Mouse (Mus musculus) G1E-ER4 (cell line): ENCODE results near the gene Cntn1. TPM values are rescaled to one million over a fixed set of nuclear protein-coding genes. Genes with fewer than 3 reads are reported as not detected.

ENCODE experiments used
- GATA1 ChIP-seq: IDR thresholded peaks from one replicate; pipeline ENCODE4 v1.8.0; 2012; ENCODE audit warnings: low read length, inconsistent platforms
- polyA plus RNA-seq: library from polyadenylated mRNA; stranded (reverse); fragments of >175 nt; gene quantifications from 2 replicates; pipeline ENCODE4 v1.2.3, GENCODE M21; 2012

Gene Cntn1
- polyA plus RNA-seq: not detected in 2 replicates

GRCm38 (mm10) chr15:92050996-92051352 is at the start of gene Cntn1:
Gene Cntn1, plus strand, starts transcription at chr15:92051165.
- no peak for TF ChIP-seq GATA1

GRCm38 (mm10) chr15:92001431-92001830 is 49.5 kb upstream of the Cntn1 start:
- TF ChIP-seq GATA1: no peak

GRCm38 (mm10) chr15:92012165-92013083 is 38.5 kb upstream of the Cntn1 start:
- no peak for TF ChIP-seq GATA1

- TF ChIP-seq GATA1: no peak
Observed at GRCm38 (mm10) chr15:92034111-92034510, 16.9 kb upstream of the Cntn1 start.

DNA sequence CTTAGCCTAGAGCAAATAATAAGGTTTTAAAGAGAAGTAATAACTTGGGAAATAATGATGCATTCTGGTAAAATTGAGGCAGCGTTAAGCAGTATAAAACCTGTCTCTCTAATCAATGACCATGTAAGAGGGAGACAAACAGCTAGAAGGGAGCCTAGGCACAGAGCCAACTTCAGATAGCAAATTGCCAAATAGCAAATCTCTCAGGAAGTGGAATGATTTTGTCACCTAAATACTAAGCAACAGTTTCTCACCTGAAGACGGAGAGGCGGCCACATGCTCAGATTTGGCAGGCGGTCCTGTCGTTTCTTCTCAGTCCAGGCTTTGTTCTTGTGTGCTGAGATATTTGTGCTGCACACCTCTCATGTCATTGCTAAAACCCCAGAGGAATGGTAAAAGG is 8.4 kb upstream of the Cntn1 start:
- TF ChIP-seq GATA1: no peak

DNA sequence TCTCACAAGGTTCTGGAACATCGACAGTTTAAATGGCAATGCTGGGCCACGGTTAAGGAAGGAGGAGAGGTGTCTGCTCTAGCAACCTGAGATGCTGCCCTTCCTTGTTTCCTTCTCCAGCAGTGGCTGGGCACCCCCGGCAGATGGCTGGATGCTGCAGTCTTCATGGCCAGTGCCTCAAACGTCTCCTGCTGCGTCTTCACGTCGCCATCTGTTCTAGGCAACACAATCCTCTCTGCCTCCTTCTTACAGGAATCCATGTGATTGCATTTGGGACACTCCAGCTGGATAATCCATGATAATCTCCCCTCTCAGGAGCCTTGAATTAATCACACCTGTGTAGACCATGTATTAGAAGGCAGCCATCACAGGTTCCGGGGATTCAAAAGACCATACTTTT is 4.9 kb upstream of the Cntn1 start:
- no peak for TF ChIP-seq GATA1

GRCm38 (mm10) chr15:92048031-92048430 is 2.9 kb upstream of the Cntn1 start:
- no peak for TF ChIP-seq GATA1

DNA sequence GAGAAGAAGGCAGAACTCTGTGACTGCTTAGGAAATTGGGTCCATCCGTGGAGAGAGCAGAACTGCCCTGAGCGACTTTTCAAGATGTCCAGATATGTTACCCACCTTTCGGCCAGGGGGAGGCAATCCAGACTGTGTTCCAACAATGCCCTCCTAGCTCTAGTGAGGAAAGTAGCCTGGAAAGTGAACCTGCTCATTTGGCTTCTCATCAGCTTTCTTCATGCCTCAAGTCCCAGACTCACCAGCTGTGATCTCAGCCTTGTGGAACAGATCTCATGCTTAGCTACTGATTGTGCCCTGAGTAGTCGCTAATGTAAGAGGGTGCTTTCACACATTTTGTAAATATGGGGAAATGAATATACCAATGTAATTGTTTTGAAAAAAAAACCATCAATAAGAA is 2.4 kb upstream of the Cntn1 start:
- TF ChIP-seq GATA1: no peak

DNA sequence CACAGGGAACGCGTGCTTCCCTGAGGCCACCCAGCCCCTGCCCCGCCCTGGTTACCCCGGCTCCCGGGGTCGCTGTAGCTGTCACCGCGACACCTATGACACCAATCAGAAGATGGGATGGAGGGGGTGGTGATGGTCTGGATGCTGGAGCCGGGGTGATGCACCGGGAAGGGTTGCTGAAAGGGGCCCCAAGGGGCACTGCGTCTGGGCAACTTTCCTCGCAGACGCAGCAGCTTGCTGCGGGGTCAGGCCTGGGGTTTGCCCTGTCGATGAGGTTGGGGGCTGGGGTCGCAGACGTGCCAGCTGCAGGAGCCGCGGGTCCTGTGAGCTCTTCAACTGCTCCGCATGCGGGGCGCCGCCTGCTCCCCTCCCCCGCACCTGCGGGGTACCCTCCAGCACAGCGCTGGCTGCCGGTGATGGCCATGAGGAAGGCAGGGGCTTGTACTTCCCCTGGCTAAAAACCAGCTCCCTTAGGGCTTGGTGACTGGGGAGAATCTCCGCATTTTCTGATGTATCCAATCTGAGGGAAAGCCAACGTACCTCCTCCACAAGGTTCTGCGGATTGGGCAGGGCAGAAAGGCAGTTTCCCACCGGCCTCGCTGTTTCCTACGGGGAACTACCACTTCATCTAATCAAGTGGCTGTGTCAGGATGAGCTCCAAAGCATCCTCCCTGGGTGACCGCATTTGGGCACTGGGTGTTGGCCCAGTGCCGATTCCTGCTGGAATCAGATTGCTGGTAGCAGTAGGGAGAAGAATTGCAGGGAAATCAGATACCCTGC is 578 bp downstream of the Cntn1 start:
- no peak for TF ChIP-seq GATA1

DNA sequence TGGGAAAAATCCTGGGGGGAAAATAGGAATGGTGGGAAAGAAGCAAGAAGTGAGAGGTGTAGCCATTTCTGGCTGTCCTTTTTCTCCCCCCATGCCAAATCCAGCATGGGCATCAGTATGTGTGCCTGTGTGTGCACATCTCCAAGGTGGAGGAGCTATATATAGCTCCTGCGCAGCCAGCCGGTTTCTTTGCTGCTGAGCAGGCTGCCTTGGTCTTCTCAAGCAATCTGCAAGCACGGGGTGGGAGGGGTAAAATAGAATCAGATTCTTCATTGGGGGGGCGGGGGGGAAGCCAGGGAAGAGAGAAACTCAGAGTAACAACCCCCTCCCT is 1.1 kb downstream of the Cntn1 start:
- TF ChIP-seq GATA1: no peak

GRCm38 (mm10) chr15:92057553-92057952 is 6.6 kb downstream of the Cntn1 start:
- TF ChIP-seq GATA1: no peak

- TF ChIP-seq GATA1: no peak
Observed at GRCm38 (mm10) chr15:92060986-92061385, 10.0 kb downstream of the Cntn1 start.

DNA sequence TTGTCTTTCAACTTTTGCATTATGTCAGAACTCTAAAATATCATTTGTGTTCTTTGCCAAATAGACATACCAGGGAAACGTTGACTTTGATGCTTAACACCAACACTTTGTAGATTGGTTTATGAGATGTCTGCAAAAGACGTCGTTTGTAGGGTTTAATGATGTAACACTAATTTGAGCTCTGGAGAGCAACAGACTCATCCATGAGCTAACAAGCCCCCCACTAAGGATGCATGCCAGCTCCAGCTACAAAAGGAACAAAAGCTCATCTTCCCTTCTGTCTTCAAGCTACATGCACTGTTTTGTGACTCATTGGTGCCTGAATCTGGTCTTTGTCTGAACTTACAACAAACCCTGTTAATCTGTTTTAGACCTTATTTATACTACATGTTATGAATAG is 28.5 kb downstream of the Cntn1 start:
- no peak for TF ChIP-seq GATA1

DNA sequence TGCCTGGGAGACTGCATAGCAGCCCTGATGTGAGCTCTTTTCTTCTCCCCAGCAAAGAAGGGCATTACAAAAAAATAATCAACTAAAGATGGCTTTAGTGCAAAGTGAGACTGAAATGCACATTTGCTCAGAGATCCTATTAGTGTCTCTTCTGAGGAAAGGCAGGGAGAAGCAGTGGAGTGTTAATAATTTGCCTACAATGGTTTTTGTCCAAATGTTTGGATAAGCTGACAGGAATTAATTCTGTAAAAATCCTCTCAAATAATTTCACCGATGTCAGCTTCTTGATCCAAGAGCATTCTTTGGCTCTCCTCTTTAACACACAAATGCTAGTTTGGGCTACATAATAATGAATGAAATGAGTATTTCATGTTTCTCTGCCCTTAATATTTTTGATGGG is 34.9 kb downstream of the Cntn1 start:
- no peak for TF ChIP-seq GATA1

GRCm38 (mm10) chr15:92087691-92088286 is 36.8 kb downstream of the Cntn1 start:
- no peak for TF ChIP-seq GATA1

DNA sequence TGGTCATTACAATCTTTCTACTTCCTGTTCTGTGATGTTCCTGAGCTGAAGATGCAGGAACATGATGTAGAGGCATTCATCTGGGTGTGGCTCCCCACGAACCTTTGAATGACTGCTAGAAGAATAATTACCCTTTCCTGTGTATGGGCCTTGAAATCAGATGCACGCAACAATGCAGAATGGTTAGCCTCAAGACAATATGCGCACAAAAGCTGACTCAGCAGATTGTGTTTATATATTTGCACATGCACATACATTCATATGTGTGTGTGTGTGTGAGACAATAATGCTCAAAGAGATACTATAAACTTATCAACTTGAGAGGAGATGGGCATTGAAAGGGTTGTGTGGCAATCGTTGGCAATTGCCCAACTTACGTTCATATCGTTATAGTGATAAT is 39.8 kb downstream of the Cntn1 start:
- TF ChIP-seq GATA1: no peak
